Mouse (Mus musculus) forelimb bud, embryonic 11.5 days (tissue): ENCODE measurements around the gene Taar7b.

Source experiments
- DNase-seq: peaks from one replicate; pipeline ENCODE4 v3.0.0-alpha.2; 2012; ENCODE audit warnings: low read depth, low spot score

Taar7b gene

DNA sequence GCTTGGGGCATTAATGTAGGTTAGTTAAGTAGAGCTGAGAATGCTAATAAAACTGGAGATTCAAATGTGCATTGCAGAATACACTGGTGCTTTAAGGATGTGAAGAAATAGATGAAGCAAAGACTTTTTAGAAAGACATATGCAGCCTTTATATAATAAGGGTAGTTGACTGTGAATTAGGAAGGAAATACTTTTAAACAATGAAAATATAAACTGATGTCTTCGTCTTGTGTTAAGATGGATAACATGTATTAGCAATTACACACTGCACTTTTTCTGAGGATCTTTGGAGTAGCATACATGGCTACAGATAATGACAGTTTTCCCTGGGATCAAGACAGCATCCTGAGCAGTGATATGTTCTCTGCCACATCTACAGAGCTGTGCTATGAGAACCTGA is at the start of gene Taar7b:
Gene Taar7b (plus strand): TSS at position 301 of the 400 bp plus-strand sequence.
- DNase-seq: no peak

DNA sequence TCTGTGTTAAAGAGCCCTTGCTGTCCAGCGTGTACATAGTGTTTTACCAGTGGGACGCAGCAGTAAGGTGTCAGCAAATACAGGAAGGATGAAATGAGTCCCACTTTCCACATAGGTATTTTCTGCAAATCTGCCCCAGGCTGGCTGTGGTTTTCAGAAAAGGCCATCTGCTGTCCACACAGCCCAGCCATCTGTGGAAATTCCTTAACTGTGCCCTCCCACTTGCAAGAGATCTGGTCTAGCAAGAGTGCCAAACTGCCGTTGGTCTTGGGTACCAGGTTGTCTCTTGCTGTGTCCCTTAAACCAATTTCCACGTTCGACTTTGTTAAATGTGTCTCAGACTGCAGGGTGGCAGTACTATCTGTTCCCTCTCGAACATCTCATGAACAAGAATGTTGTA is 48.0 kb upstream of the Taar7b start:
- no peak for DNase-seq

DNA sequence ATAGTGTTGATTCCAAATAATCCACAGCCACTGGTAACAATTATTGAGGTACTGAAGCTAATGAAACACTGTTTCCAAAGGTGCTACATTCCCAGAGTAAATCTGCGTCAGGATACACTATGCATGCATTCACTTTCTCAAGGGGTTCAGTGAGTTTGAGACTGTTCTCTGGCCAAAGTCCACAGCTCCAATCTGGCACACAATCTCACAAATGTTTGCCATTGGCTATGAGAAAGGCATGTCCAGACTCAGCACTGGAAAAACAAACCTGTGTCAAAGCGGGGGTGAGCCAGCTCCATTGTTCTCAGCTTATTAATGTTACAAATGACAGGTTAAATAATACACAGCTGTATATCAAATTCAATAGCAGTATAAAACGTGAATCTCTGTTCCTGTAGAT is 40.7 kb upstream of the Taar7b start:
- DNase-seq: no peak

DNA sequence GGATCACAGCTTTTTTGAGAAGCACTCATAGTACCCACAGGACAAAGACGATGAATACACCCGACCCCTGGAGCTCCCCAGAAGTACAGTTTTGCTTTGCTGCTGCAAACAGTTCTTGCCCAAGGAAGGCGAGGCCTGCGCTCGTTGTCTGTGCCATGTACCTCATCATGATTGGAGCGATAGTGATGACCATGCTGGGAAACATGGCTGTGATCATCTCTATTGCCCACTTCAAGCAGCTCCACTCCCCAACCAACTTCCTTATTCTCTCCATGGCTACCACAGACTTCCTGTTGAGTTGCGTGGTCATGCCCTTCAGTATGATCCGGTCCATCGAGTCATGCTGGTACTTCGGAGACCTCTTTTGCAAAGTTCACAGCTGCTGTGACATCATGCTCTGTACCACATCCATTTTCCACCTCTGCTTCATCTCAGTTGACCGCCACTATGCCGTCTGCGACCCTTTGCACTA is 39.3 kb upstream of the Taar7b start, which contains the start of gene Taar4:
Gene Taar4 (plus strand): TSS at position 51 of the 472 bp plus-strand sequence.
- no peak for DNase-seq

DNA sequence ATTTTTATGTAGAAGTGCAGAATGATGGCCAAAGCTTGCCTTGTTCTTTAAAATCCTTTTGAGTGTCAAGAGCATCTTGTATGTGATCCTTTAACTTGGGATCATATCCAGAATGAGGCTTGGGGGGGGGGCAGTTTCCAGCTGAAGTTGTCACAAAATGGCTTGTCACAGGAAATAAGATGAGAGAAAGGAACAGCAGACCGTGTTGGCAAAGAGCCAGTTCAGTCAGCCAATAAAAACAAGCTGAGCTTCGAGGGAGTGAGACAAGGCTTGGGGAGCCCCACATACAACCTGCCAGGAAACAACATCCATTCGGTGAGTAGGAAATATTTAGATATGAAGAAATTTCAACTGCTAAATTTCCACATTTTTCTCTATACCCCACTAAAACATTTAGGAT is 36.3 kb upstream of the Taar7b start:
- no peak for DNase-seq

- no peak for DNase-seq
Observed at GRCm38 (mm10) chr10:23964921-23965610, 34.7 kb upstream of the Taar7b start.

DNA sequence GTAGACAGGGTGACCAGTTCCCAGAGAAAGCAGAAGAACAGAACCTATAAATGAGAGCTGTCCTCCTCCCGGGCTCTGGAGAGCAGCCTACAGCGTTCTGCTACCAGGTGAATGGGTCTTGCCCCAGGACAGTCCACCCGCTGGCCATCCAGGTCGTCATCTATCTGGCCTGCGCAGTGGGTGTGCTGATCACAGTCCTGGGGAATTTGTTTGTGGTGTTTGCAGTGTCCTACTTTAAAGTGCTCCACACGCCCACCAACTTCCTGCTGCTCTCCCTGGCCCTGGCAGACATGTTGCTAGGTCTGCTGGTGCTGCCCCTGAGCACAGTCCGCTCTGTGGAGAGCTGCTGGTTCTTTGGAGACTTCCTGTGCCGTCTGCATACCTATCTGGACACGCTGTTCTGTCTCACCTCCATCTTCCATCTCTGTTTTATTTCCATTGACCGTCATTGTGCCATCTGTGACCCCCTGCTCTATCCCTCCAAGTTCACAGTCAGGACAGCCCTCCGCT is 29.0 kb upstream of the Taar7b start, which contains the start of gene Taar5:
Gene Taar5 (plus strand): TSS at position 51 of the 510 bp plus-strand sequence.
- no peak for DNase-seq

DNA sequence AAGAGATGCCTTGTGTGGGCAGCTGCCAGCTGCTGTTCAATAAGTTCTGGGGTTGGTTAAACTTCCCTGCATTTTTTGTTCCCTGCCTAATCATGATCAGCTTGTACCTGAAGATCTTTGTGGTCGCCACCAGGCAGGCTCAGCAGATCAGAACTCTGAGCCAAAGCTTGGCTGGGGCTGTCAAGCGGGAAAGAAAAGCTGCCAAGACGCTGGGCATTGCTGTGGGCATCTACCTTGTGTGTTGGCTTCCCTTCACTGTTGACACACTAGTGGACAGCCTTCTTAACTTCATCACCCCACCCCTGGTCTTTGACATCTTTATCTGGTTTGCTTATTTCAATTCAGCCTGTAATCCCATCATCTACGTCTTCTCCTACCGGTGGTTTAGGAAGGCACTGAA is 28.5 kb upstream of the Taar7b start:
- no peak for DNase-seq

- no peak for DNase-seq
Observed at GRCm38 (mm10) chr10:23977958-23978357, 21.8 kb upstream of the Taar7b start.

GRCm38 (mm10) chr10:23978901-23979705 is 20.6 kb upstream of the Taar7b start:
- DNase-seq: peak; percentile 78

- no peak for DNase-seq
Observed at GRCm38 (mm10) chr10:23985546-23985945, 14.2 kb upstream of the Taar7b start, which contains the start of gene Taar6. Taar6 (minus strand) TSS chr10:23985646.

GRCm38 (mm10) chr10:23986419-23986818 is 13.3 kb upstream of the Taar7b start:
- no peak for DNase-seq

GRCm38 (mm10) chr10:23993381-23993780 is 6.4 kb upstream of the Taar7b start, which contains the start of gene Taar7a:
Taar7a (minus strand) TSS chr10:23993481.
- no peak for DNase-seq

GRCm38 (mm10) chr10:24006442-24006841 is 6.7 kb downstream of the Taar7b start:
- no peak for DNase-seq

- no peak for DNase-seq
Observed at GRCm38 (mm10) chr10:24007034-24007433, 7.3 kb downstream of the Taar7b start.

DNA sequence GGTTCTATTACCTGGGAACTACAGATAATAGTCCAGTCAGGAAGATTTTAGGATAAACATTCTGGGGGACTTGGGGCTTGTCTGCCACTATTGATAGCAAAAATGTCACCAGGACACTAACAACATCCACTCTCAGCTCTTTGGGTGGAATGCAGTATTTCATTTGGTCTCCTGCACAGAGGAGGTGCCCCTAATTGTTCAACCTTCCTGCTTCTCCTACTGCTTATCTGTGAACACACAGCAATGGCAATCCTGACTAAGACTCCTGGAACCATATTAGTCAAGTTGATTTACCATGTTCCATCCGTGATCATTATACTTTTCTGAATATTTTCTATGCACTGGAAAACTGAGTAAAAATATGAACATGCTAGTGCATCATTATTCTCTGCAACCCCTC is 8.4 kb downstream of the Taar7b start:
- no peak for DNase-seq

GRCm38 (mm10) chr10:24026922-24027321 is 27.2 kb downstream of the Taar7b start, which contains the start of gene Taar7d:
Taar7d (plus strand) TSS chr10:24027222.
- DNase-seq: no peak

DNA sequence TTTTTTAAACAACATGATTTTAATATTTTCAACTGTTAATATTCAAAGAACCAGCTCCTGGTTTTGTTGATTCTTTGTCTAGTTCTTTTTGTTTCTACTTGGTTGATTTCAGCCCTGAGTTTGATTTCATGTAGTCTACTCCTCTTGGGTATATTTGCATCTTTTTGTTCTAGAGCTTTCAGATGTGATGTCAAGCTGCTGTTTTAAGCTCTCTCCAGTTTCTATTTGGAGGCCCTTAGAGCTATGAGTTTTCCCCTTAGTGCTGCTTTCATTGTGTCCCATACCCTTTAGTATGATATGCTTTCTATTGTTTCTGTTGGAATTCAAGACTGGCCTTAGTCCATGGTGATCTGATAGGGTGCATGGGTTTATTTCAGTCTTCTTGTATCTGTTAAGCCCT is 31.6 kb downstream of the Taar7b start:
- DNase-seq: no peak

- DNase-seq: no peak
Observed at GRCm38 (mm10) chr10:24037314-24037713, 37.6 kb downstream of the Taar7b start, which contains the start of gene Taar7e. Taar7e (plus strand) TSS chr10:24037614.

DNA sequence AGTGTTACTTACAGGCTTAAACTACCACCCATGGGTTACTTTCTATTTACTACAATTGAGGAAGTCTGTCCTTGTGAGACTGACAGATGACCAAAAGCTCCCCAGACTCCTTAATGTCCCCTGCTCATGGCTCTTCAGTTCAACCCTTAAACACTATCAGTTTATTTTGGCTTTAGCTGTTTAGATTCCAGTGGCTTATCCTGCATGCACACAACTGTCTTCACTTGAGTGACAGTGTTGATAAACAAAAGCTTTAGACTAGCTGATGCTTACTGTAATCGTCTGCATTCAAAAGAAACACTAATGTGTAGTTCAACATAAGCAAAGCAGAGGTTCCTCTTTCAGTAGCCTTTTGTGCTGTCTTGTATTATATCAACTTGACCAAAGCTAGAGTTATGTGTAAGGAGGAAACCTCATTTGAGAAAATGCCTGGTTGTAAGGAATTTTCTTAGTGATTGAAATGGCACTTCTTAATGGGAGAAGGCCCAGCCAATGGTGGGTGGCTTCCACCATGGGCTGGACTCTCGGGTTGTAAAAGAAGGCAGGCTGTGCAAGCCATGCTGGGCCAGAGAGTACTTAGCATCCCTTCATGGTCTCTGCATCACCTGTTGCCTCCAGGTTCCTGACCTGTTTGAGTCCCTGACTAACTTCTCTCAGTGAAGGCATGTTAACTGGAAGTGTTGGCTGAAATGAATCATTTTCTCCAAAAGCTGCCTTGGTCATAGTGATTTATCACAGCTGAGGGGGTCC is 40.6 kb downstream of the Taar7b start:
- DNase-seq: no peak

- no peak for DNase-seq
Observed at GRCm38 (mm10) chr10:24049210-24049609, 49.5 kb downstream of the Taar7b start, which contains the start of gene Taar7f. Taar7f (plus strand) TSS chr10:24049510.
